Mouse (Mus musculus) kidney, embryonic 14.5 days (tissue): ENCODE data around the gene Atp1a4. TPM values are rescaled to one million over a fixed set of nuclear protein-coding genes. Genes with fewer than 3 reads are reported as not detected.

Experiments
- ATAC-seq: fragments of 200-750 bp; cut with Nextera tagmentation; 2 replicates; pipeline ENCODE4 v1.8.0; 2017; ENCODE audit warnings: moderate number of reproducible peaks, mild to moderate bottlenecking, moderate TSS enrichment, moderate library complexity; ENCODE audit not compliant: low FRiP score, low TSS enrichment
- H3K27ac ChIP-seq: fragments of 300-500 bp; sonication (generic); 2 replicates; pipeline ENCODE4 v1.5.1; 2014; ENCODE audit warnings: low read depth, mild to moderate bottlenecking, low read length, moderate library complexity, mixed read lengths
- H3K27me3 ChIP-seq: fragments of 300-500 bp; sonication (generic); 2 replicates; pipeline ENCODE4 v1.6.1; 2014; ENCODE audit warnings: mild to moderate bottlenecking, low read length; ENCODE audit not compliant: control insufficient read depth, insufficient read depth
- H3K36me3 ChIP-seq: fragments of 300-500 bp; sonication (generic); 2 replicates; pipeline ENCODE4 v1.6.1; 2014; ENCODE audit warnings: low read length, mixed read lengths; ENCODE audit not compliant: control insufficient read depth, insufficient read depth
- H3K4me1 ChIP-seq: fragments of 300-500 bp; sonication (generic); 2 replicates; pipeline ENCODE4 v1.6.1; 2014; ENCODE audit warnings: low read length, mixed read lengths; ENCODE audit not compliant: control insufficient read depth, insufficient read depth
- H3K4me2 ChIP-seq: fragments of 300-500 bp; sonication (generic); replicated peaks from 2 replicates; pipeline ENCODE4 v1.6.1; 2014; ENCODE audit warnings: low read depth, mild to moderate bottlenecking, low read length
- H3K4me3 ChIP-seq: fragments of 300-500 bp; sonication (generic); 2 replicates; pipeline ENCODE4 v1.5.1; 2014; ENCODE audit warnings: mild to moderate bottlenecking, low read length
- H3K9ac ChIP-seq: fragments of 300-500 bp; sonication (generic); 2 replicates; pipeline ENCODE4 v1.6.1; 2014; ENCODE audit warnings: low read depth, mild to moderate bottlenecking, low read length, moderate library complexity
- H3K9me3 ChIP-seq: fragments of 300-500 bp; sonication (generic); 2 replicates; pipeline ENCODE4 v1.6.1; 2016; ENCODE audit warnings: low read length; ENCODE audit not compliant: control insufficient read depth
- WGBS: fragments of 180-500 bp; shearing (Covaris S2); extraction: QIAGEN DNeasy Blood & Tissue Kit; methylation state at CpG from one replicate; pipeline ENCODE4 v1.1.7; 2014; 5-methylcytosine and 5-hydroxymethylcytosine counted together
- polyA plus RNA-seq: library from polyadenylated mRNA; unstranded; fragments of >200 nt; fragmentation: Nextera tagmentation; extraction: Ambion mirVana; gene quantifications from 2 replicates; pipeline ENCODE4 v1.2.1, GENCODE M21; 2014

Atp1a4 gene
- polyA plus RNA-seq, 1 experiment from 2014 or later: not detected

DNA sequence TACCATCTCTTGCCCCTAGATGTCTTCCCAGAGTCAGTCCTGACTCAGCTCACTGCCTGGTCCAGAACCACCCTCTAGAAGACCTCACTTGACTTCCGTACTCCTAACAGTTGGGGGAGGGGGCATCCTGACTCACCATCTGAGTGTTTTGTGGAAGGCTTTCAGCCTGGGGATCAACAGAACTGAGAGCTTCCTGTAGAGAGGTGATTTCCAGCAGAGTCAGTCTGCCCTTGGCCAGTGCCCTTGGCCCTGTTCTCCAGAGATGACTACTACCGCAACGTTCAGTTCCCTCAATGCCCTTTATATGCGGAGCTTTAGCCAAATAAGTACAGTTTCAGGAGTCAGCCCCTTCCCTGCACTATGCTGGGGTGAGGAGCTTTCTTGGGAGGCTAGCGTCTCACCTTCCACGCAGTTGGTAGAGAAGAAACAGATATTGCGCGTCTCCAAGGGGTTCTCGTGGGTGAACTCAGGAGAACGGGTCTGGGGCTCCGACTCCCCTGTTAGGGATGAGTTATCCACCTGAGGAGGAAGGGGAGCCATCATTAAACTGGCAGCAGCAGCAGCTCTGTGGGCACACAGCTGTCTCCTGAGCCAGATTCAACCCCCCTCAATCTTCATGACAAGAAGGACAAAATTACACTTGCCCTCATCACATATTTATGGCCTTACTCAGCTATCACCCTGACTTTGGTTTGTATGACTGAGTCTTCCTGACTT, 30.8 kb upstream of the Atp1a4 start:
- Histone ChIP-seq H3K27me3 (no peaks in the 10 kb centered on the region), H3K9ac (no peak overlapping the region), H3K4me2 (no peak overlapping the region), H3K4me1 (no peaks in the 10 kb centered on the region), H3K9me3 (no peaks in the 10 kb centered on the region), H3K27ac (no peak overlapping the region), H3K36me3 (no peaks in the 10 kb centered on the region), H3K4me3 (no peak overlapping the region)
- ATAC-seq: no peak
- WGBS: 75% methylated on average over 11 of the region's 11 CpGs

DNA sequence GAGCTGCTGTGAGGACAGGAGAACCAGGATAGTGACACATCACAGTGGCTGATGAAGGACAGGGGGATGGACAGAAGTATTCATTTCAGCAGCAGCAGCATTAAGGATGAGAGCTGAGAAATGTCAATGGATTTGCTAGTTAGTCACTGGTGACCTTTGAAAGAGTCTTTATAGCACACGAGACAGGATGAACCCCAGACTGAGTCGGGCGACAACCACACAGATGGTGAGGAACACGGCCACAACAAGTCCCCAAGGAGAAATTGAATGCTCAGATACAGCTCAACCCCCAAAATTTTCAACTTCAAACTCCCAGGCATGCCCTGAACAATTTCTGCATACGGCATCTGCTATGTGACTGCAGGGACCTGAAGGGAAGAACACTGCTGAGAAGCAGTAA, 28.5 kb upstream of the Atp1a4 start:
- no peaks in the 10 kb centered on the region for H3K27me3 ChIP-seq
- no peaks in the 10 kb centered on the region for H3K4me1 ChIP-seq
- no peak overlapping the region for H3K4me2 ChIP-seq
- H3K9me3 ChIP-seq: no peaks in the 10 kb centered on the region
- WGBS: 86% methylated on average over 5 of the region's 5 CpGs
- ATAC-seq: no peak
- H3K36me3 ChIP-seq: no peaks in the 10 kb centered on the region
- no peak overlapping the region for H3K27ac ChIP-seq
- no peak overlapping the region for H3K4me3 ChIP-seq
- no peak overlapping the region for H3K9ac ChIP-seq

DNA sequence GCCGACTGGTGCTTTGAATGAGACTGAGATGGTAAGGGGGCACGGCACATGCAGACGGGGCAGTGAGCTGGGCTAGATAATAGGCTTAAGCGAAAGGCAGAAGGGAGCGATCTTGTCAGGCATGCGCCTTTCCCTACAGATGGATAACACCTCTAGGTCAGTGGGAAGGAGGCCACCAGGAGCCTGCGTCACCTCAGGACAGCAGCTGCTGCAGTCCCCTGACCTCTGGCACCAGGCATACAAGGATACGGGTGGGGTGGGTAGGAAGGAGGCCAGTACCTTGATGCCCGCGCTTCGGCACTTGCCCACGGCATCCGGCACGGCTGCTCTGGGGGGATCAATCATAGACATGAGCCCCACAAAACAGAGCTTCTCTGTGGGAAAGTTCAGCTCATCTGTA, 26.0 kb upstream of the Atp1a4 start:
- Histone ChIP-seq H3K27ac (no peak overlapping the region), H3K36me3 (no peaks in the 10 kb centered on the region), H3K4me2 (no peak overlapping the region), H3K9ac (no peak overlapping the region), H3K27me3 (no peaks in the 10 kb centered on the region), H3K4me1 (no peaks in the 10 kb centered on the region), H3K9me3 (no peaks in the 10 kb centered on the region), H3K4me3 (no peak overlapping the region)
- 87% methylated on average over 14 of the region's 14 CpGs for WGBS
- no peak for ATAC-seq

GRCm38 (mm10) chr1:172283073-172283472, 24.9 kb upstream of the Atp1a4 start:
- no peak overlapping the region for H3K9ac ChIP-seq
- no peak overlapping the region for H3K4me2 ChIP-seq
- H3K27me3 ChIP-seq: no peaks in the 10 kb centered on the region
- H3K27ac ChIP-seq: no peak overlapping the region
- WGBS: 95% methylated on average over 6 of the region's 6 CpGs
- ATAC-seq: no peak
- H3K4me3 ChIP-seq: no peak overlapping the region
- H3K9me3 ChIP-seq: no peaks in the 10 kb centered on the region
- H3K36me3 ChIP-seq: no peaks in the 10 kb centered on the region
- no peaks in the 10 kb centered on the region for H3K4me1 ChIP-seq

- Histone ChIP-seq H3K4me1 (no peaks in the 10 kb centered on the region), H3K36me3 (no peaks in the 10 kb centered on the region), H3K4me2 (no peak overlapping the region), H3K9me3 (no peaks in the 10 kb centered on the region), H3K27me3 (no peaks in the 10 kb centered on the region), H3K9ac (no peak overlapping the region), H3K27ac (no peak overlapping the region), H3K4me3 (no peak overlapping the region)
- WGBS: 68% methylated on average over 10 of the region's 10 CpGs
- peak; percentile 25; the same call in 1 of the 2 replicates for ATAC-seq
These were observed 23.5 kb upstream of the Atp1a4 start for GRCm38 (mm10) chr1:172281522-172282254.

DNA sequence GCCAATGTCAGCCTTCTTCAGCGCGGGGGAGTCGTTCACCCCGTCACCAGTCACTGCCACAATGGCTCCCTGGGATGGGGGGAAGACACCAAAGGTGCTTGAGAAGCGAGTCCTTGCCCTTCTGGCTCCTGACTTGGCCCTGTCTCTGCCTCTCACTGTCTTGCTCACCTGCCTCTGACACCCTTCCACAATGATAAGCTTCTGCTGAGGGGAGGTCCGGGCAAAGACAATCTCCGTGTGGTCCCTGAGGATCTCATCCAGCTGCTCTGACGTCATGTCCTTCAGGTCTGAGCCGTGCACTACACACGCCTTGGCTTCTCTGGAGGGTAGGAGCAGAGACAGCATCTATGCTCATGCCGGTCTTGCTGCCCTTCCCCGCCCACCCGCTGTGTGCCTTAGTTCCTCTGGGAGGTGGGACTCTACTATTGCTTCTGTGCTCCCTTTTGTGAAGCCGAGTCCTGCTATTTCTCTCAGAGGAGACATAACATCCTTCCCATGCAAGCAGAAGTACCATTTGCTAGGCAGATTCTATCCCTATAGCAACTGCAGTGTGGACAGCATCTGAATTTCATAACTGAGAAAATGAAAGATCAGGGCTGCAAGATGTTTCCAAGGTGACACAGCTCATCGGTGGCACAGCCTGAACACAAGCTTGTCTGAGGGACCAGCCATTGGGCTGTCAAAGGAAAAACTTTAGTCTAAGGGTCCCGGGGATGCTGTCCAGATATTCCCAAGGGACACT, 21.7 kb upstream of the Atp1a4 start:
- Histone ChIP-seq H3K9me3 (no peaks in the 10 kb centered on the region), H3K27ac (no peak overlapping the region), H3K4me2 (no peak overlapping the region), H3K4me3 (no peak overlapping the region), H3K36me3 (no peaks in the 10 kb centered on the region), H3K9ac (no peak overlapping the region), H3K4me1 (no peaks in the 10 kb centered on the region), H3K27me3 (no peaks in the 10 kb centered on the region)
- no peak for ATAC-seq
- 82% methylated on average over 16 of the region's 16 CpGs for WGBS

DNA sequence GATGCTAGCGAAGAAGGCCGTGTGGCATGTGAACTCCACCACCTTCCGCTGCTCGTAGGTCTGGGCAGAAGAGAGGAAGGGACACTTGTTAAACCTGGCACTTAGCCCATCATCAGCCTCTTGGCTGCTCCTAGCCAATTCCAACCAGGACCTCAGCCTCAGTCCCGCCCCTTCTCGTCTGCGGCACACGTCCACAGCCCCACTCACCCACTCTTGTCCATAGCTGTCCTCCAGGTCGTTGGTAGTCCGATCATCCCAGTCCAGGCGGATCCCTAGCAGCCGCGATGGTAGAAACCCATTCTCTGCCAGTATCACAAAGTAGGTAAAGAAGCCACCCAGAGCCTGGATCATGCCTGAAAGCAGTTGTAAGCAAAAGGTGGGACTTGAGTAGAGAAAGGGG, 20.1 kb upstream of the Atp1a4 start:
- WGBS: 90% methylated on average over 13 of the region's 13 CpGs
- H3K36me3 ChIP-seq: no peaks in the 10 kb centered on the region
- H3K9ac ChIP-seq: no peak overlapping the region
- no peak overlapping the region for H3K4me2 ChIP-seq
- no peak for ATAC-seq
- no peaks in the 10 kb centered on the region for H3K27me3 ChIP-seq
- H3K4me3 ChIP-seq: no peak overlapping the region
- H3K9me3 ChIP-seq: no peaks in the 10 kb centered on the region
- H3K27ac ChIP-seq: no peak overlapping the region
- no peaks in the 10 kb centered on the region for H3K4me1 ChIP-seq

DNA sequence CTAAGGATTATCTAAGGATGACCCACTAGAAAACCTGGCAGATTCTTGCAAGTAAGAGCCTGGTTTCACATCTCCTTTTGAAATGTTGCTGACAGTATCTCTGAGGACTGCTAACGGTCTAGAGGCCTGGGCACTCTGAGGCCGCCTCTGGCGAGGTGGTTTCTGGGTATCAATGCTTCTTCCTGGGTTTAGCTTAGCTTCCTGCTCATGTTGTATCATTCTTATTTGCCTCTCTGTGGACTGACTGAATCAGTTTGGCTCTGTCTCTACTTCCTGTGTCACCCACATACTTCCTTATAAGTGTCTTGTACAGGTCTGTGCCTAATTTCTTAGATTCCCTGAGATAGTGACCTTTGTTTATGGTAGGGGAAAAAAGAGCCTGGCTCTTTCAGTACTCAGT, 19.0 kb upstream of the Atp1a4 start:
- Histone ChIP-seq H3K4me3 (no peak overlapping the region), H3K9me3 (no peaks in the 10 kb centered on the region), H3K4me2 (no peak overlapping the region), H3K9ac (no peak overlapping the region), H3K36me3 (no peaks in the 10 kb centered on the region), H3K27me3 (no peaks in the 10 kb centered on the region), H3K27ac (no peak overlapping the region), H3K4me1 (no peaks in the 10 kb centered on the region)
- no peak for ATAC-seq
- 82% methylated on average over 3 of the region's 3 CpGs for WGBS

DNA sequence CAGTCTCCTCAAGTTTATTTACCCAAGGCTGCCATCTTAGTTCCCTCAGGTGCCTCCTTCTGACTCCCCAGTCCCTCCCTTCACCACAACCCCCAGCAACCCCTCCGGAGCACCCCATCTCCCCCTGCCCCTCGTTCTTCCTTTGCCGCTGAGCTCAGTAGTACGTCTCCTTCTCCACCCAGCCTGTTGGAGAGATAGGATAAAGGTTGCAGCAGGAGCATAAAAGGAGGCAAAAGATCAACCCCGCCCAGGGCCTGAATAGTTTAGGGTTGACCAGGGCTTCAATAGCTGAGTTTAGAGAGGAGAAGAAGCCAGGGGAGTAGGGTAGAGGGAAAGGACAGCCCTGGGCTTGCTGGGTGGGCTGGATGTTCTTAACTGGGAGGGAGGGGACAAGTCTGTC, 16.3 kb upstream of the Atp1a4 start:
- no peaks in the 10 kb centered on the region for H3K9me3 ChIP-seq
- no peaks in the 10 kb centered on the region for H3K36me3 ChIP-seq
- WGBS: 69% methylated on average over 5 of the region's 5 CpGs
- H3K27ac ChIP-seq: no peak overlapping the region
- no peak for ATAC-seq
- H3K27me3 ChIP-seq: no peaks in the 10 kb centered on the region
- no peaks in the 10 kb centered on the region for H3K4me1 ChIP-seq
- H3K4me3 ChIP-seq: no peak overlapping the region
- H3K4me2 ChIP-seq: no peak overlapping the region
- H3K9ac ChIP-seq: no peak overlapping the region
